Mouse (Mus musculus) cortical plate, adult 2 months (tissue): ENCODE data around the gene Alad.

Experiments
- CTCF ChIP-seq: fragments of 200-500 bp; IDR thresholded peaks from 2 replicates; pipeline ENCODE4 v1.5.1; 2011; ENCODE audit warnings: mild to moderate bottlenecking, control low read depth, low read length; ENCODE audit not compliant: insufficient read depth; ENCODE audit errors: extremely low read depth
- POLR2A ChIP-seq: fragments of 200-500 bp; IDR thresholded peaks from 2 replicates; pipeline ENCODE4 v1.6.1; 2011; ENCODE audit warnings: mild to moderate bottlenecking, low read length, control low read depth; ENCODE audit not compliant: insufficient read depth; ENCODE audit errors: extremely low read depth

GRCm38 (mm10) chr4:62541802-62542201, 22.1 kb upstream of the Alad start:
- TF ChIP-seq CTCF (no peak), POLR2A (no peak)
